Mouse (Mus musculus): ENCODE data around the gene Grm8. TPM values are rescaled to one million over a fixed set of nuclear protein-coding genes. Genes with fewer than 3 reads are reported as not detected.
"Not testable (repeated sequence)": the region's sequence is repeated elsewhere in the genome, so short reads cannot be mapped to it uniquely, and the experiment has no call there.

Gene Grm8
- polyA plus RNA-seq, 1 experiment = 6.7 TPM

- no peak for TF ChIP-seq CTCF (IDR thresholded peaks at IDR 0.05; ENCODE audit: borderline replicate concordance, extremely low read depth, insufficient read depth, insufficient read length)
- TF ChIP-seq POLR2A (IDR thresholded peaks at IDR 0.05; ENCODE audit: borderline replicate concordance, extremely low read depth, insufficient read depth, insufficient read length, poor library complexity, severe bottlenecking) = no peak
- peak; percentile 51 for DNase-seq (ENCODE audit: low read depth)
Observed at GRCm38 (mm10) chr6:27849644-27850043, 285.3 kb downstream of the Grm8 start.

DNA sequence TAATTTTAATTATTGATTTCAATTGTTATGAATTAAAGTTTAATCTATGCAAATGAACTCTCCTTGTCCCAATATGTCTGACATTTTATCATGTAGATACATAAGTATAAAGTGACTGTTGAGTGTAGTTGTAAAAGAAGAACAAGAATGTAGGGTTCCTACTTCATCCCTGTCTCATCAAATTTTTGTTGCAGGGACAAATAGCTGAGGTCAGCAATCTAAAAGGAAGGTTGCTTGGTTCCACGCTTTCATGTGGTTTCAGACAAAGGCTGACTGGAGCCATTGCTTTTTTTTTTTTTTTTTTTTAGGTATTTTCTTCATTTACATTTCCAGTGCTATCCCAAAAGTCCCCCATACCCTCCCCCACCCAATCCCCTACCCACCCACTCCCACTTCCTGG lies 298.8 kb downstream of the Grm8 start:
- TF ChIP-seq CTCF (IDR thresholded peaks at IDR 0.05; ENCODE audit: borderline replicate concordance, extremely low read depth, insufficient read depth, insufficient read length) = no peak
- no peak for TF ChIP-seq POLR2A (IDR thresholded peaks at IDR 0.05; ENCODE audit: borderline replicate concordance, extremely low read depth, insufficient read depth, insufficient read length, poor library complexity, severe bottlenecking)
- no peak for DNase-seq (ENCODE audit: low read depth)

DNA sequence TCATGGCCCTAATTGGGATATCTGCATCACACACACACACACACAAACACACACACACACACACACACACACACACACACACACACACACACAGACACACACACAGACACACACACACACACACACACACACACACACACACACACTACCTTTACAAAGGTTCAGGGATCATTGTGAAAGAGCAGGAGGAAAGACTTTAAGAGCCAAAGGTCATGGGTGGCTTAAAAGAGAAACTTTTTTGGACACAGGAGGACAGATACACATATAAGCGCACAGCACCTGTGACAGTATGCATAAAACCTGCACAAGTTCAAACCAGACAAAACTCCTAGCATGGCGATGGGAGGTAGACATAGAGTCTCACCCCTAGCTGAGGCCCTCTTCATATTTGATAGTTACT lies 315.2 kb downstream of the Grm8 start:
- not testable (repeated sequence) for DNase-seq (ENCODE audit: low read depth)

- no peak for DNase-seq (ENCODE audit: low read depth)
Observed at GRCm38 (mm10) chr6:27812789-27813188, 322.2 kb downstream of the Grm8 start.

GRCm38 (mm10) chr6:27809996-27810395 lies 325.0 kb downstream of the Grm8 start:
- TF ChIP-seq CTCF (IDR thresholded peaks at IDR 0.05; ENCODE audit: borderline replicate concordance, extremely low read depth, insufficient read depth, insufficient read length) (no peak), POLR2A (IDR thresholded peaks at IDR 0.05; ENCODE audit: borderline replicate concordance, extremely low read depth, insufficient read depth, insufficient read length, poor library complexity, severe bottlenecking) (no peak)
- DNase-seq (ENCODE audit: low read depth) = no peak

More at GRCm38 (mm10) chr6:27812789-27813188, 322.2 kb downstream of the Grm8 start:
- TF ChIP-seq POLR2A (IDR thresholded peaks at IDR 0.05; ENCODE audit: borderline replicate concordance, extremely low read depth, insufficient read depth, insufficient read length, poor library complexity, severe bottlenecking) (no peak), CTCF (IDR thresholded peaks at IDR 0.05; ENCODE audit: borderline replicate concordance, extremely low read depth, insufficient read depth, insufficient read length) (no peak)

GRCm38 (mm10) chr6:27806741-27807140 lies 328.2 kb downstream of the Grm8 start:
- no peak for TF ChIP-seq CTCF (IDR thresholded peaks at IDR 0.05; ENCODE audit: borderline replicate concordance, extremely low read depth, insufficient read depth, insufficient read length)
- TF ChIP-seq POLR2A (IDR thresholded peaks at IDR 0.05; ENCODE audit: borderline replicate concordance, extremely low read depth, insufficient read depth, insufficient read length, poor library complexity, severe bottlenecking) = no peak

GRCm38 (mm10) chr6:27800881-27801572 lies 334.0 kb downstream of the Grm8 start:
- no peak for DNase-seq (ENCODE audit: low read depth)
- TF ChIP-seq POLR2A (IDR thresholded peaks at IDR 0.05; ENCODE audit: borderline replicate concordance, extremely low read depth, insufficient read depth, insufficient read length, poor library complexity, severe bottlenecking) (no peak), CTCF (IDR thresholded peaks at IDR 0.05; ENCODE audit: borderline replicate concordance, extremely low read depth, insufficient read depth, insufficient read length) (no peak)

More at GRCm38 (mm10) chr6:27806741-27807140, 328.2 kb downstream of the Grm8 start:
- no peak for DNase-seq (ENCODE audit: low read depth)

DNA sequence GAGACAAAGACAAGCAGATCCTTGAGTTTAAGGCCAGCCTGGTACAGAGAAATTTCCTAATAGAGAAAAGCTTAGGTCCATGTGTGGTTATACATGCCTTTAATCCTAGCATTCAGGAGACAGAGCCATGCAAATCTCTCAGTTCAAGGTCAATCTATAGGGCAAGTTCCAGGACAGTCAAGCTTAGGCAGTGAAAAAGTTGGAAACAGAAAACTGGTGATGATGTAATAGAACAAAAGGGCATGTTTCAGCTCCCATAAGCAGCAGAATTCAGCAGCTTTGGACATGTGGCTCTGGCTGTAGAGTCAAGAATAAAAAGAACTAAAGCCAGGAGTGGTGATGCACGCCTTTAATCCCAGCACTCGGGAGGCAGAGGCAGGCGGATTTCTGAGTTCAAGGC lies 336.2 kb downstream of the Grm8 start:
- DNase-seq (ENCODE audit: low read depth) = no peak
- TF ChIP-seq POLR2A (IDR thresholded peaks at IDR 0.05; ENCODE audit: borderline replicate concordance, extremely low read depth, insufficient read depth, insufficient read length, poor library complexity, severe bottlenecking) (no peak), CTCF (IDR thresholded peaks at IDR 0.05; ENCODE audit: borderline replicate concordance, extremely low read depth, insufficient read depth, insufficient read length) (no peak)

- no peak for DNase-seq (ENCODE audit: low read depth)
- TF ChIP-seq POLR2A (IDR thresholded peaks at IDR 0.05; ENCODE audit: borderline replicate concordance, extremely low read depth, insufficient read depth, insufficient read length, poor library complexity, severe bottlenecking) (no peak), CTCF (IDR thresholded peaks at IDR 0.05; ENCODE audit: borderline replicate concordance, extremely low read depth, insufficient read depth, insufficient read length) (no peak)
Observed at GRCm38 (mm10) chr6:27789566-27789965, 345.4 kb downstream of the Grm8 start.

DNA sequence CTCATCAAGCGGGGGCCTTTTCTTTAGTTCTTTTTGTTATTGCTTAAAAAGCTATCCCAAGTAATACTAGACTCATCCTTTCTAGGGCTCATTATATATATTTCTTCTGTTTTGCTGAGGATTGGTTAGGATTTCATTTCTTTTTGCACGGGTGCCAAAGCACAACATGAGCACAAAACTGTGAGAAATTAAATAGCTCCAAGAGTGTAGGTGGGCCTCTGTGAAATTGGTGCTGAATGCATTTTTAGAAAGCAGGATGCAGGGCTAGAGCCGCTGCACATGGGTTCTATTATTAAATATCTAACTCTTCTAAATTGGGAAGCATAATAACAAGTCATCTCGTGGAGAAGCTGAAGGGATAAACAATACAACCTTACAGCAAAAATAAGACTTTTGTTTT lies 345.8 kb downstream of the Grm8 start:
- no peak for DNase-seq (ENCODE audit: low read depth)
- no peak for TF ChIP-seq POLR2A (IDR thresholded peaks at IDR 0.05; ENCODE audit: borderline replicate concordance, extremely low read depth, insufficient read depth, insufficient read length, poor library complexity, severe bottlenecking)
- no peak for TF ChIP-seq CTCF (IDR thresholded peaks at IDR 0.05; ENCODE audit: borderline replicate concordance, extremely low read depth, insufficient read depth, insufficient read length)

GRCm38 (mm10) chr6:27782251-27782650 lies 352.7 kb downstream of the Grm8 start:
- no peak for TF ChIP-seq POLR2A (IDR thresholded peaks at IDR 0.05; ENCODE audit: borderline replicate concordance, extremely low read depth, insufficient read depth, insufficient read length, poor library complexity, severe bottlenecking)
- TF ChIP-seq CTCF (IDR thresholded peaks at IDR 0.05; ENCODE audit: borderline replicate concordance, extremely low read depth, insufficient read depth, insufficient read length) = no peak
- peak; percentile 8 for DNase-seq (ENCODE audit: low read depth)

- TF ChIP-seq POLR2A (IDR thresholded peaks at IDR 0.05; ENCODE audit: borderline replicate concordance, extremely low read depth, insufficient read depth, insufficient read length, poor library complexity, severe bottlenecking) (no peak), CTCF (IDR thresholded peaks at IDR 0.05; ENCODE audit: borderline replicate concordance, extremely low read depth, insufficient read depth, insufficient read length) (no peak)
- DNase-seq (ENCODE audit: low read depth) = no peak
Observed at GRCm38 (mm10) chr6:27781371-27781770, 353.6 kb downstream of the Grm8 start.
